Mouse (Mus musculus) urinary bladder, adult 2 months (tissue): Measurements from ENCODE around the gene BC025920. TPM values are rescaled to one million over a fixed set of nuclear protein-coding genes. Genes with fewer than 3 reads are reported as not detected.
A peak's percentile ranks its signal among the peaks of the same experiment; 100 is the strongest.

Experiments
- DNase-seq: peaks from one replicate; pipeline ENCODE4 v3.0.0; 2022; ENCODE audit warnings: low spot score
- polyA plus RNA-seq: library from polyadenylated mRNA; depleted of rRNA; stranded (reverse); fragments of >200 nt; gene quantifications from 2 replicates; pipeline ENCODE4 v1.2.3, GENCODE M21; 2012; rRNA removed

The BC025920 gene
- polyA plus RNA-seq, 1 experiment, result 2.3 TPM

DNA sequence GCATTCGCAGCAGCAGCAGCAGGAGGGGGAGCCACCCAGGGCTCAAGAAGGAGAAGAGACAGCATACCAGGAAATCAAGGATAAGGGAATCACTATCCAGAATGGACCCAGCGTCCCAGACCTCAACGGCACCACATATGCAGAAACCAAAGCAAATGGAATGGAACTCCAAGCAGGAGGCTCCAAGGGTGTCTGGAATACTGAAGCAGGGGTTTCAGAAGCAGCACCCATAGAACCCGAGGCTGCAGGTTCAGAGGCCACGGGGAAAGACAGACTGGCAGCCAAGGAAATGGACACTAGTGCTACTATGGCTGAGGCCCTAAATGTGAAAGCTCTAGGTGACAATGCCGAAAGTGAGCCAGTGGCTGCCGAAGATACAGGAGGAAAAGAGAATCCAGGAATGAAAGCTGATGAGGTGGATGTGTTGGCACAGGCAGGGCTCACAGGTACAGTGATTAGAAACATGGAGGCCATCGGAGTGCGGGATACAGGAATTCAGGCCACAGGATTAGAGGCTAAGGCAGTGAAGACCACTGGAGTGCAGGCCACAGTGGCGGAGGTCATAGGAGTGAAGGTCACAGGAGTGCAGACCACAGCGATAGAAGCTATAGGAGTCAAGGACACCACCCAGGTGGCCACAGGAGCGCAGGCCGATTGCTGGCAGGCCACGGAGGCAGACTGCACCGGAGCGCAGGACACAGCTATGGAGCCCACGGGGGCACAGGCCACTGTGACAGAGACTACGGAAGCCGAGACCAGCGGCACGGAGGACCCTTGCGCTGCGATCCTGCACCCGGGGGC is 36.8 kb downstream of the BC025920 start:
- DNase-seq, result no peak

DNA sequence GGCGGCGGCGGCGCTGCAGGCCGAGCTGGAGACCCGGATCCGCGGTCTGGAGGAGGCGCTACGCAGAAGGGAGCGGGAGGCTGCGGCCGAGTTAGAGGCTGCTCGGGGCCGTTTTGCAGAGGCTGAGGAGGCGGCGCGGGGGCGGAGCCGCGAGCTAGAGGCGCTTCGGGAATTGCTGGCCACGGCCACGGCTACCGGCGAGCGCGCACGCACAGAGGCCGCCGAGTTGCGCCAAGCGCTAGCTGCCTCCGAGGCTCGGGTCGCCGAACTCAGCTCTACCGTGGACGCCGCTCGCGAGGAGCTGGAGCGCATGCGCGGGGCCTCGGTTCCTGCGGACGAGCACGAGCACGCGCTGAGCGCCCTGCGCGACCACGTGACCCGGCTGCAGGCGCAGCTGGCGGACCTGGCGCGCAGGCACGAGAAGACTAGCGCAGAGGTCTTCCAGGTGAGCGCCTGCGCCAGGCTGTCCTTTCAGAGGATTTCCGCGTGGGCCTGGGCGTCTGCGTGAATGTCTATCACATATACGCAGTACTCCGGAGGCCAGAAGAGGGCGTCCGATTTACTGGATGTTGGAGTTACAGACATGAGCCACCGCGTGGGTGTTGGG is 37.5 kb downstream of the BC025920 start:
- DNase-seq, result peak; percentile 93

DNA sequence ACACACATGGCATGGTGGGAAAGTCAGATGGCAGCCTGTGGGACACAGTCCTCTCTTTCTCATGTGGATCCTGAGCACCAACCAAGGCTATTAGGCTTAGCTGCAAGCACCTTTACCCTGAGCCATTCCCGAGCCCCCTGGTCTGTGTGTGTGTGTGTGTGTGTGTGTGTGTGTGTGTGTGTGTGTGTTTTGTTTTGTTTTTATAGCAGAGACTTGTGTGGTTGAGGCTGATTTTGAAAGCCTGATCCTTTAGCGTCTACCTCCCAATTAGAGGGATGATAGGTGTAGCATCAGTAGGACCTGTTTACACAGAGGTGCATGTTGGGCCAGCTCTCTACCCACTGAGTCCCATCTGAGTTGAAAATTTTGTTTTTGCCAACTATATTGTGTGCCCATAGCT is 38.1 kb downstream of the BC025920 start:
- DNase-seq, result no peak

DNA sequence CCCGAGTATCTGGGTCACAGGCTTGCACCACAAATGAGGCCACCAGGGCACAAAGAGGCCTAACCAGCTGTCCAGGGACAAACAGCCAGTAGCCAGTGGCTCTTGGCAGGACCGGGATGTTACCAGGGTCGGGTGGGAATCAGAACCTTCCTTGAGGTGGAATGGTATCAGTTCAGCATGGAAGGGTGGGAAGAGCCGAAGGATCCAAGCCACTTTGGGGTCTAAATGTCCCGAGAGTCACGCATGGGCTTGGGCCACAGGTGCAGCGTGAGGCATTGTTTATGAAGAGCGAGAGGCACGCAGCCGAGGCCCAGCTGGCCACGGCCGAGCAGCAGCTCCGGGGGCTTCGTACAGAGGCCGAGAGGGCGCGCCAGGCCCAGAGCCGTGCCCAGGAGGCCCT is 38.6 kb downstream of the BC025920 start:
- DNase-seq, result peak; percentile 18

DNA sequence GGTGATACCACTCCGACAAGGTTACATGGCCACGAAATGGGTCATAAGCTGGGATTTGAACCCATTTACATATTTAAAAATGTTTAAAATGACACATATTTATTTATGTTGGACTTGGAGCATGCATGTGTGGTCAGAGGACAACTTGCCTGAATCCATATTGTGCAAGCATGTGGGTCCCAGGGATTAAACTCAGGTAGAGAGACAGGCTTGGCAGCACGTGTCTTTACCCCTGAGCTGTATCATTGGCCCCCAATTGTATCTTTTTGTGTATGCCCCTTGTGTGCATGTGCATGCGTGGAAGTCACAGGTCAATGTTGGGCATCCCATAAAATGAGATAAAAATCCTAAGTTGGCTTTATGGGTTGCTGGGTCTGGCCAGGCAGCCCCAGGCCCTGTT is 39.3 kb downstream of the BC025920 start:
- peak; percentile 7 for DNase-seq

DNA sequence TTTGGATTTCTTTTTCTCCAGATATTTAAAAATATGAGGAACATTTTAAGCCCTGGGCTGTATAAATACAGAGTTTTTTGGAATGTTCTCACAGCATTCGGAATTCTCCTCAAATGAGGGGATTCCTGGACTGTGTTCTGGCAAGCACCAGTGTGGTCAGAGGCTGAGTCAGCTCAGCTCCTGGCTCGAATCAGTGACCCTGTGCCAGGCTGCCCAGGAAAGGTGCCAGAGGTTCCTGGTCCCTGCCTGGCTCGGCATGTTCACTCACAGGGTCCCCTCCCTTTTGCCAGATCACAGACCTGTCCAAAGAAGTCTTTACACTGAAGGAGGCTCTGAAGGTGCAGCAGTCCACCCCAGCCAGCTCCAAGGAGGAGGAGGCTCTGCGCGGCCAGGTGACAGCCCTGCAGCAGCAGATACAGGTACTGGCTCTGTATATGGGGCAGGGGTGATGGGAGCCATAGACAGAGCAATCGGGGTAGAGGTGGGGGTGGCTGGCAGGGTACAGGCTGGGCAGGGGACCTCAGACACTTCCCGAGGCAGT is 40.0 kb downstream of the BC025920 start:
- DNase-seq, result peak; percentile 20

DNA sequence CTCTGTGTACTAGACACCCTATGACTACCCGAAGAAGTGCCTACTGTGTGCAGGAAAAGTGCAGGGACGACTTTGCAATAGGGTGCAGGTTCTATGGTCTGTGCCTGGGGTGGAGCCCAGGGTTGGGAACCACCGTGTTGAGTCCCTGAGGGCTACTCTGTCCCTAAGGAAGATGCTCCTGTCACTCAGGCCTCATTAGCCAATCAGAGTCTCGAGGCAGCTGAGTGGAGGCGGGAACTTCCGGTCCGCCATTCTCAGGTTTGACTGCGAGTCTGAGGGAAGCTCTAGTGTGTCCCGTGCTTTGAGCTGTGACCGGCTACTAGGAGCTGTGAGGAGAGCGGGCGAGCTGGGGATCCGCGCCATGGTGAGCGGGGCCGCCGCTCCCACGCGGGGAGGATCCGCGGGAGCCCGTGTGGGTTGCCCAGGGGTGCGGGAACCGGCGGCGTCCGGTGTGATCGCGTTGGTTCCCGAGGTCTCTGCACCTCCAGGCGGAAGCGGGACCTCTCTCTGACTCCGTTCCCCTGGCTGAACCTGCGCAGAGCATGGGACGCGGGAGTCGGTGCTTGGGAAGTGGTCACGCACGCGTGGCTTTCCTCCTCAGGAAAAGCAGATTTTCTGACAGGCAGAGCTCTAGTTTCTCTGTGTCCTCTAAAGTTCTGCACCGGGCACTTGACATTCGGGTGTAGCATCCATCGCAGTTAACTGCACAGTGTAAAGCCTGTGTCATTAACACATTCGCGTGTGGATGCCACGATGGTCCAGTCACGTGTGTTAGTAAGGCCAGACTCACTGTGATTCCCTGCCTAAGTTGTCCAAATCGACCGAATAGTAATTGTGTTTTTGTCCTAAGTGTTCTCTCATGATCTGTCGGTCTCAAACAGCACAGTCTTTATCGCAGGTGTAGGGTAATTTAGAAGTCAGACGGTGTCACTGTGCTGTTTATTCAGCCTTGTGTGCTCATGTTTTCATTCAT is 43.0 kb downstream of the BC025920 start, which contains the start of gene Gm10778:
Gene Gm10778, plus strand, starts transcription at position 257 of the 973 bp plus-strand sequence.
- peak; percentile 55 for DNase-seq

DNA sequence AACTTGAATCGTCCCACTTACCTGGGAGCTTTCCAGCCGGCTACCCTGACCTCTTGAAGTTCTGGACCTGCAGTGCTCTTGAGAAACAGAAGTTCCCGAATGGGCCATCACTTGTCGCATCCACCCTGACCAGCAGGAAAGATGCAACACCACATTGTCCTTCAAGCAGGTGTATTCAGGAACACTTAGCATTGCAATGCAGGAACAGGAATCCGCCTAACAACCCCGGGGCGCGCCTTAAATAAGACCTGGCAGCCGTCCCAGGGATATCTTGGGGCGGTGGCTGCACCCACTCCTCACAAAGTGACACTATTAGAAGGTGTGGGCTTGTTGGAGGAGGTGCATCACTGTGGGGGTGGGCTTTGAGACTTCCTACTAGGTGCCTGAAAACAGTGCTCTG is 49.1 kb downstream of the BC025920 start:
- DNase-seq, result no peak

DNA sequence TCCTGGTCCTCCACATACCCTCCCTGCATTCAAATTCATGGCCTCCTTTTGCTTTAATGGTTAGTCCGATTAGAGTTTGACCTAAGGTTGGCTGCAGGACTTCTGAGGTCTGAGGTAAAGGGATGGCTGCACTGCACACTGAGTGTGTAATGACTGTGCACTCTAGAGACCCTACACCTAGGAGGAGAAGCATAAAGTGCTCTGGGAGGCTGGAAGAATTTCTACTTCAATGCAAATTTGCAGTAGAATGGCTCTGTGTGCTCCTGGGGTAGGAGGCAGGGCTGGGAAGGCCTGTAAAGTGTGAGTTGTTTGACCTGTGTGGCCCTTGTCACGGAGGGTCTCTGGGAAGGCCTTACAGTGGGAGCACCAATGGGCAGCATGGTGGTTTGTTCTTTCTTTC is 50.1 kb downstream of the BC025920 start:
- DNase-seq, result no peak

Other genes with a start within 250 kb of the BC025920 start
- 12.1 and 12.4 TPM in 2 replicates for gene Mfsd12, start 248.8 kb upstream of the BC025920 start, polyA plus RNA-seq
- gene 4930404N11Rik, start 240.5 kb upstream of the BC025920 start, polyA plus RNA-seq, result 1.9 and 2.1 TPM in 2 replicates
- gene Fzr1, start 227.8 kb upstream of the BC025920 start, polyA plus RNA-seq, result 34.1 and 34.4 TPM in 2 replicates
- 42.9 and 47.4 TPM in 2 replicates for gene Dohh, start 221.8 kb upstream of the BC025920 start, polyA plus RNA-seq
- gene Gm48551, start 221.8 kb upstream of the BC025920 start, polyA plus RNA-seq, result 3.6 and 3.8 TPM in 2 replicates
- gene Gm48552, start 217.3 kb upstream of the BC025920 start, polyA plus RNA-seq, result 2.7 and 3.6 TPM in 2 replicates
- 5.0 and 6.9 TPM in 2 replicates for gene Smim24, start 213.2 kb upstream of the BC025920 start, polyA plus RNA-seq
- 28.4 and 67.0 TPM in 2 replicates for gene Nfic, start 150.6 kb upstream of the BC025920 start, polyA plus RNA-seq
- gene Celf5, start 123.6 kb upstream of the BC025920 start, polyA plus RNA-seq, result 0.44 and 0.49 TPM in 2 replicates
- gene Ncln, start 109.9 kb upstream of the BC025920 start, polyA plus RNA-seq, result 79.9 and 89.6 TPM in 2 replicates
- gene S1pr4, start 106.1 kb upstream of the BC025920 start, polyA plus RNA-seq, result 2.2 and 2.3 TPM in 2 replicates
- 16.1 and 16.2 TPM in 2 replicates for gene Gna15, start 82.0 kb upstream of the BC025920 start, polyA plus RNA-seq
- gene Gna11, start 61.1 kb upstream of the BC025920 start, polyA plus RNA-seq, result 84.0 and 88.5 TPM in 2 replicates
- 385 and 562 TPM in 2 replicates for gene Aes, start 46.8 kb upstream of the BC025920 start, polyA plus RNA-seq
- gene Tle2, start 31.7 kb upstream of the BC025920 start, polyA plus RNA-seq, result 67.4 and 93.4 TPM in 2 replicates
- 38.1 and 47.5 TPM in 2 replicates for gene Tle6, start 5.2 kb upstream of the BC025920 start, polyA plus RNA-seq
- gene Sirt6, start 21.5 kb downstream of the BC025920 start, polyA plus RNA-seq, result 21.3 and 21.5 TPM in 2 replicates
- gene Ankrd24, start 22.3 kb downstream of the BC025920 start, polyA plus RNA-seq, result 31.0 and 37.3 TPM in 2 replicates
- gene Gm10778, start 42.8 kb downstream of the BC025920 start, polyA plus RNA-seq, result 3.0 and 3.1 TPM in 2 replicates
- 5.4 and 5.9 TPM in 2 replicates for gene Zfp433, start 98.6 kb downstream of the BC025920 start, polyA plus RNA-seq
- 3.7 and 3.8 TPM in 2 replicates for gene Gm3055, start 164.9 kb downstream of the BC025920 start, polyA plus RNA-seq
- 1.0 and 1.1 TPM in 2 replicates for gene Gm4767, start 205.9 kb downstream of the BC025920 start, polyA plus RNA-seq